Mouse (Mus musculus): ENCODE measurements around the gene Rd3l. TPM values are rescaled to one million over a fixed set of nuclear protein-coding genes. Genes with fewer than 3 reads are reported as not detected.

Gene Rd3l
- polyA plus RNA-seq, 1 experiment, result not detected

GRCm38 (mm10) chr12:111983165-111983564, 2.0 kb upstream of the Rd3l start:
- no peak for TF ChIP-seq CTCF (IDR thresholded peaks at IDR 0.05; ENCODE audit: control insufficient read depth, insufficient read depth, insufficient replicate concordance, low read depth, low read length)
- TF ChIP-seq POLR2A (IDR thresholded peaks at IDR 0.05; ENCODE audit: control insufficient read depth, low read depth, low read length), result no peak
- H3K27ac ChIP-seq (ENCODE audit: control insufficient read depth, insufficient read depth, low read depth, low read length), result no peak overlapping the region
- no peaks in the 10 kb centered on the region for H3K27me3 ChIP-seq (ENCODE audit: control insufficient read depth, insufficient read depth, low read length)
- no peaks in the 10 kb centered on the region for H3K36me3 ChIP-seq (ENCODE audit: control insufficient read depth, insufficient read depth, low read length)
- H3K4me1 ChIP-seq (ENCODE audit: control insufficient read depth, insufficient read depth, low read length), result no peaks in the 10 kb centered on the region
- H3K4me3 ChIP-seq (ENCODE audit: control insufficient read depth, low read depth, low read length), result no peak overlapping the region

- TF ChIP-seq POLR2A (IDR thresholded peaks at IDR 0.05; ENCODE audit: control insufficient read depth, low read depth, low read length) (no peak), CTCF (IDR thresholded peaks at IDR 0.05; ENCODE audit: control insufficient read depth, insufficient read depth, insufficient replicate concordance, low read depth, low read length) (no peak)
- no peaks in the 10 kb centered on the region for H3K27me3 ChIP-seq (ENCODE audit: control insufficient read depth, insufficient read depth, low read length)
Observed at GRCm38 (mm10) chr12:111981831-111982230, 714 bp upstream of the Rd3l start.

DNA sequence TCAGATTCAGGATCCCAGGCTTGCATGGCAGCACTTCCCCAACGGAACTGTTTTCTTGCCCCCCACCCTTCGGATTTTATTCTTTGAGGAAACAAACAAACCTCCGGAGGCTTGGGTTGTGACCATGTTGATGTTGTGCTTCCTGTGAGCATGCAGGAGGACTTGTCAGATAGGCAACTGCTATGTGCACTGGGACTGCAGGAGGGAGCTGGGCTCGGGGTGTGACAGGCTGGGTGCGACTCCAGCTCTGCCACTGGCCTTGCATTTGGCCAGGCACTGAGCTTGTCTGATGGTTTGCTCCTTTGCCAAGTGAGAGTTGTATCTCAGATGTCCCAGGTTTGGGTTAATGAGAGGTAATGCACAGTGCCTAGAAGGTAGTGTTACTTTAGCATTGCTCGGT, 2.8 kb downstream of the Rd3l start:
- TF ChIP-seq CTCF (IDR thresholded peaks at IDR 0.05; ENCODE audit: control insufficient read depth, insufficient read depth, insufficient replicate concordance, low read depth, low read length) (no peak), POLR2A (IDR thresholded peaks at IDR 0.05; ENCODE audit: control insufficient read depth, low read depth, low read length) (no peak)
- no peaks in the 10 kb centered on the region for H3K4me1 ChIP-seq (ENCODE audit: control insufficient read depth, insufficient read depth, low read length)
- no peak overlapping the region for H3K4me3 ChIP-seq (ENCODE audit: control insufficient read depth, low read depth, low read length)
- no peak overlapping the region for H3K27ac ChIP-seq (ENCODE audit: control insufficient read depth, insufficient read depth, low read depth, low read length)
- no peaks in the 10 kb centered on the region for H3K27me3 ChIP-seq (ENCODE audit: control insufficient read depth, insufficient read depth, low read length)
- H3K36me3 ChIP-seq (ENCODE audit: control insufficient read depth, insufficient read depth, low read length), result no peaks in the 10 kb centered on the region; the same call in 1 of the 2 replicates

More at GRCm38 (mm10) chr12:111981831-111982230, 714 bp upstream of the Rd3l start:
- Histone ChIP-seq H3K4me1 (ENCODE audit: control insufficient read depth, insufficient read depth, low read length) (no peaks in the 10 kb centered on the region), H3K36me3 (ENCODE audit: control insufficient read depth, insufficient read depth, low read length) (no peaks in the 10 kb centered on the region), H3K4me3 (ENCODE audit: control insufficient read depth, low read depth, low read length) (no peak overlapping the region), H3K27ac (ENCODE audit: control insufficient read depth, insufficient read depth, low read depth, low read length) (no peak overlapping the region)

DNA sequence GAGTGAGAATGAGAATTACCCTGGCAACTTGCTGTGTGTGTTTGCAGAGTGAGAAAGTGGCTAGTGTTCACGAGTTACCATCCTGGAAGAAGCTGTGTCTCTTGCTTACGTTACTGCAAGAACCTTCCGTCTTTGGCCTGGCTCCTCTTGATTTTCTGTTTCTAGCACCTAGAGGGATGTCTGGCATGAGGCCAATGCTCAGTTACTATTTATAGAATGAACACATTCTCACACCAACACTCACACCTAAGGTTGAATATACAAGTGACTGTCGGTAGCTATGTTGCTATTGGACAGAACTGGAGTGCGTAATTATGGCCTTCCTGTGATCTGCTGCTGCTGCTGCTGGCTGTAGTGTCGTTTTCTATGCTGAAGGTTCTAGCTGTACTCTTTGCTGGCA, 4.0 kb downstream of the Rd3l start:
- H3K36me3 ChIP-seq (ENCODE audit: control insufficient read depth, insufficient read depth, low read length), result no peaks in the 10 kb centered on the region; the same call in 1 of the 2 replicates
- H3K27me3 ChIP-seq (ENCODE audit: control insufficient read depth, insufficient read depth, low read length), result no peaks in the 10 kb centered on the region
- no peak for TF ChIP-seq CTCF (IDR thresholded peaks at IDR 0.05; ENCODE audit: control insufficient read depth, insufficient read depth, insufficient replicate concordance, low read depth, low read length)
- no peak for TF ChIP-seq POLR2A (IDR thresholded peaks at IDR 0.05; ENCODE audit: control insufficient read depth, low read depth, low read length)
- no peak overlapping the region for H3K4me3 ChIP-seq (ENCODE audit: control insufficient read depth, low read depth, low read length)
- H3K4me1 ChIP-seq (ENCODE audit: control insufficient read depth, insufficient read depth, low read length), result no peaks in the 10 kb centered on the region
- H3K27ac ChIP-seq (ENCODE audit: control insufficient read depth, insufficient read depth, low read depth, low read length), result no peak overlapping the region

- no peak for TF ChIP-seq POLR2A (IDR thresholded peaks at IDR 0.05; ENCODE audit: control insufficient read depth, low read depth, low read length)
- no peak for TF ChIP-seq CTCF (IDR thresholded peaks at IDR 0.05; ENCODE audit: control insufficient read depth, insufficient read depth, insufficient replicate concordance, low read depth, low read length)
- no peaks in the 10 kb centered on the region for H3K27me3 ChIP-seq (ENCODE audit: control insufficient read depth, insufficient read depth, low read length)
- H3K36me3 ChIP-seq (ENCODE audit: control insufficient read depth, insufficient read depth, low read length), result no peaks in the 10 kb centered on the region; the same call in 1 of the 2 replicates
- H3K4me3 ChIP-seq (ENCODE audit: control insufficient read depth, low read depth, low read length), result peak overlapping the region; percentile 6; the same call in 1 of the 2 replicates
- no peaks in the 10 kb centered on the region; the same call in 1 of the 2 replicates for H3K4me1 ChIP-seq (ENCODE audit: control insufficient read depth, insufficient read depth, low read length)
- H3K27ac ChIP-seq (ENCODE audit: control insufficient read depth, insufficient read depth, low read depth, low read length), result no peak overlapping the region
Observed at GRCm38 (mm10) chr12:111974578-111974977, 6.5 kb downstream of the Rd3l start.

- Histone ChIP-seq H3K4me1 (ENCODE audit: control insufficient read depth, insufficient read depth, low read length) (no peaks in the 10 kb centered on the region; the same call in 1 of the 2 replicates), H3K27me3 (ENCODE audit: control insufficient read depth, insufficient read depth, low read length) (no peaks in the 10 kb centered on the region), H3K36me3 (ENCODE audit: control insufficient read depth, insufficient read depth, low read length) (no peaks in the 10 kb centered on the region; the same call in 1 of the 2 replicates), H3K4me3 (ENCODE audit: control insufficient read depth, low read depth, low read length) (peak overlapping the region; percentile 97), H3K27ac (ENCODE audit: control insufficient read depth, insufficient read depth, low read depth, low read length) (peak overlapping the region; percentile 19; the same call in 1 of the 2 replicates)
- TF ChIP-seq POLR2A (IDR thresholded peaks at IDR 0.05; ENCODE audit: control insufficient read depth, low read depth, low read length), result no peak
- TF ChIP-seq CTCF (IDR thresholded peaks at IDR 0.05; ENCODE audit: control insufficient read depth, insufficient read depth, insufficient replicate concordance, low read depth, low read length), result no peak
Observed at GRCm38 (mm10) chr12:111972504-111972903, 8.6 kb downstream of the Rd3l start.

DNA sequence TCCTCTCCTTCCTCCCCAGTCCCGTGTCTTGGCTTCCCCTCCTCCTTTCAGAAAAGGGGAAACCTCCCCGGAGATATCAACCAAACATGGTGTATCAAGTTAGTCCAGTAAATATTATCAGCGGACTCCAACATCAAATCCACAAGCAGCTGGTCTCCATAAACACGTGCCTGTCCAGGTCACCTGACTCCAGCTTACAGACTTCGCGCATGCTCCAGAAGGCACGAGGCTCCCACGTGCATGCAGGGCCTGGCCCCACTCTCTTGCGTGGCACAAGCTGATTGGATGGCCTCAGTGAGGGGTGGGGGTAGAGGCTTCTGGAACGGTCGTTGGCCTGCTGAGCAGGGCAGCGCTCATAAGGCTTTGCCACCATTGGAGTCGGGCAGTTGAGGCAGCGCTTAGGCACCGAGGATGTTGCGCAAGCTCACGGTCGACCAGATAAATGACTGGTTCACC, 9.9 kb downstream of the Rd3l start, which contains the start of gene Tdrd9:
Gene Tdrd9 (plus strand): TSS at position 329 of the 456 bp plus-strand sequence.
- Histone ChIP-seq H3K27me3 (ENCODE audit: control insufficient read depth, insufficient read depth, low read length) (no peaks in the 10 kb centered on the region), H3K36me3 (ENCODE audit: control insufficient read depth, insufficient read depth, low read length) (no peaks in the 10 kb centered on the region; the same call in 1 of the 2 replicates), H3K27ac (ENCODE audit: control insufficient read depth, insufficient read depth, low read depth, low read length) (peak within 1 kb of the TSS; percentile 98), H3K4me1 (ENCODE audit: control insufficient read depth, insufficient read depth, low read length) (no peaks in the 10 kb centered on the region; the same call in 1 of the 2 replicates), H3K4me3 (ENCODE audit: control insufficient read depth, low read depth, low read length) (peak within 1 kb of the TSS; percentile 97)
- TF ChIP-seq CTCF (IDR thresholded peaks at IDR 0.05; ENCODE audit: control insufficient read depth, insufficient read depth, insufficient replicate concordance, low read depth, low read length) (no peak), POLR2A (IDR thresholded peaks at IDR 0.05; ENCODE audit: control insufficient read depth, low read depth, low read length) (peak; percentile 99)
